Mouse (Mus musculus): ENCODE data around the gene Col9a3. TPM values are rescaled to one million over a fixed set of nuclear protein-coding genes. Genes with fewer than 3 reads are reported as not detected.

The Col9a3 gene
- polyA plus RNA-seq, 1 experiment from 2014 or later, result 7.2 TPM

- Histone ChIP-seq H3K36me3 (ENCODE audit: control insufficient read depth, insufficient read depth, low read length) (peaks cover 26% of the 10 kb centered on the region), H3K9ac (ENCODE audit: low read length) (no peak overlapping the region), H3K4me2 (ENCODE audit: low read length) (peak overlapping the region; percentile 45), H3K27ac (ENCODE audit: low read depth) (no peak overlapping the region), H3K27me3 (replicated peaks; ENCODE audit: control insufficient read depth, insufficient read depth, low read length) (peaks cover 26% of the 10 kb centered on the region), H3K4me3 (ENCODE audit: low read depth, low read length) (peak overlapping the region; percentile 17; the same call in 1 of the 2 replicates), H3K9me3 (ENCODE audit: control insufficient read depth, low read length) (no peaks in the 10 kb centered on the region), H3K4me1 (replicated peaks; ENCODE audit: control insufficient read depth, insufficient read depth, low read length) (no peaks in the 10 kb centered on the region)
- peak; percentile 52; the same call in 1 of the 2 replicates for ATAC-seq (replicated peaks; ENCODE audit: low FRiP score, low TSS enrichment, low read depth)
- DNase-seq (ENCODE audit: low spot score), result no peak
- WGBS, result 2% methylated on average over 39 of the region's 41 CpGs
Observed at GRCm38 (mm10) chr2:180598157-180598705, 641 bp downstream of the Col9a3 start.

GRCm38 (mm10) chr2:180600569-180601021 lies 3.0 kb downstream of the Col9a3 start:
- Histone ChIP-seq H3K4me1 (replicated peaks; ENCODE audit: control insufficient read depth, insufficient read depth, low read length) (no peaks in the 10 kb centered on the region), H3K4me2 (ENCODE audit: low read length) (no peak overlapping the region), H3K9ac (ENCODE audit: low read length) (no peak overlapping the region), H3K36me3 (ENCODE audit: control insufficient read depth, insufficient read depth, low read length) (peaks cover 2% of the 10 kb centered on the region; the same call in 1 of the 2 replicates), H3K4me3 (ENCODE audit: low read depth, low read length) (no peak overlapping the region), H3K9me3 (ENCODE audit: control insufficient read depth, low read length) (no peaks in the 10 kb centered on the region), H3K27ac (ENCODE audit: low read depth) (no peak overlapping the region), H3K27me3 (replicated peaks; ENCODE audit: control insufficient read depth, insufficient read depth, low read length) (peaks cover 26% of the 10 kb centered on the region)
- ATAC-seq (replicated peaks; ENCODE audit: low FRiP score, low TSS enrichment, low read depth) (no peak), DNase-seq (ENCODE audit: low spot score) (no peak)
- WGBS, result 30% methylated on average over 9 of the region's 9 CpGs

GRCm38 (mm10) chr2:180604781-180605180 lies 7.2 kb downstream of the Col9a3 start:
- Histone ChIP-seq H3K4me1 (replicated peaks; ENCODE audit: control insufficient read depth, insufficient read depth, low read length) (no peaks in the 10 kb centered on the region), H3K4me2 (ENCODE audit: low read length) (no peak overlapping the region), H3K27me3 (replicated peaks; ENCODE audit: control insufficient read depth, insufficient read depth, low read length) (no peaks in the 10 kb centered on the region), H3K4me3 (ENCODE audit: low read depth, low read length) (no peak overlapping the region), H3K9ac (ENCODE audit: low read length) (no peak overlapping the region), H3K36me3 (ENCODE audit: control insufficient read depth, insufficient read depth, low read length) (no peaks in the 10 kb centered on the region), H3K27ac (ENCODE audit: low read depth) (no peak overlapping the region), H3K9me3 (ENCODE audit: control insufficient read depth, low read length) (no peaks in the 10 kb centered on the region)
- no peak for DNase-seq (ENCODE audit: low spot score)
- 59% methylated on average over 6 of the region's 6 CpGs for WGBS
- no peak for ATAC-seq (replicated peaks; ENCODE audit: low FRiP score, low TSS enrichment, low read depth)

- H3K9ac ChIP-seq (ENCODE audit: low read length), result no peak overlapping the region
- DNase-seq (ENCODE audit: low spot score) (no peak), ATAC-seq (replicated peaks; ENCODE audit: low FRiP score, low TSS enrichment, low read depth) (no peak; the same call in 1 of the 2 replicates)
- no peak overlapping the region for H3K4me3 ChIP-seq (ENCODE audit: low read depth, low read length)
- no peaks in the 10 kb centered on the region for H3K9me3 ChIP-seq (ENCODE audit: control insufficient read depth, low read length)
- no peak overlapping the region for H3K27ac ChIP-seq (ENCODE audit: low read depth)
- no peak overlapping the region for H3K4me2 ChIP-seq (ENCODE audit: low read length)
- H3K4me1 ChIP-seq (replicated peaks; ENCODE audit: control insufficient read depth, insufficient read depth, low read length), result no peaks in the 10 kb centered on the region
- no peaks in the 10 kb centered on the region for H3K27me3 ChIP-seq (replicated peaks; ENCODE audit: control insufficient read depth, insufficient read depth, low read length)
- WGBS, result 78% methylated on average over 4 of the region's 4 CpGs
- no peaks in the 10 kb centered on the region for H3K36me3 ChIP-seq (ENCODE audit: control insufficient read depth, insufficient read depth, low read length)
Observed at GRCm38 (mm10) chr2:180610283-180610682, 12.7 kb downstream of the Col9a3 start.

- Histone ChIP-seq H3K27me3 (replicated peaks; ENCODE audit: control insufficient read depth, insufficient read depth, low read length) (no peaks in the 10 kb centered on the region), H3K27ac (ENCODE audit: low read depth) (no peak overlapping the region), H3K9ac (ENCODE audit: low read length) (no peak overlapping the region), H3K4me1 (replicated peaks; ENCODE audit: control insufficient read depth, insufficient read depth, low read length) (no peaks in the 10 kb centered on the region), H3K4me2 (ENCODE audit: low read length) (no peak overlapping the region), H3K9me3 (ENCODE audit: control insufficient read depth, low read length) (no peaks in the 10 kb centered on the region), H3K4me3 (ENCODE audit: low read depth, low read length) (no peak overlapping the region), H3K36me3 (ENCODE audit: control insufficient read depth, insufficient read depth, low read length) (no peaks in the 10 kb centered on the region)
- 67% methylated on average over 2 of the region's 2 CpGs for WGBS
- ATAC-seq (replicated peaks; ENCODE audit: low FRiP score, low TSS enrichment, low read depth) (no peak), DNase-seq (ENCODE audit: low spot score) (no peak)
Observed at GRCm38 (mm10) chr2:180611882-180612281, 14.3 kb downstream of the Col9a3 start.

GRCm38 (mm10) chr2:180641576-180642554 lies 44.3 kb downstream of the Col9a3 start:
- Histone ChIP-seq H3K9ac (ENCODE audit: low read length) (no peak overlapping the region), H3K27me3 (replicated peaks; ENCODE audit: control insufficient read depth, insufficient read depth, low read length) (peaks cover 56% of the 10 kb centered on the region), H3K9me3 (ENCODE audit: control insufficient read depth, low read length) (peaks cover 13% of the 10 kb centered on the region), H3K4me2 (ENCODE audit: low read length) (peak overlapping the region; percentile 45), H3K36me3 (ENCODE audit: control insufficient read depth, insufficient read depth, low read length) (no peaks in the 10 kb centered on the region), H3K27ac (ENCODE audit: low read depth) (no peak overlapping the region), H3K4me3 (ENCODE audit: low read depth, low read length) (peak overlapping the region; percentile 36), H3K4me1 (replicated peaks; ENCODE audit: control insufficient read depth, insufficient read depth, low read length) (no peaks in the 10 kb centered on the region)
- 2% methylated on average over 100 of the region's 112 CpGs for WGBS
- DNase-seq (ENCODE audit: low spot score) (peak; percentile 57), ATAC-seq (replicated peaks; ENCODE audit: low FRiP score, low TSS enrichment, low read depth) (0 out of 2 replicates have a peak, but pooled peaks have one; percentile 60)

GRCm38 (mm10) chr2:180642555-180643260 lies 45.1 kb downstream of the Col9a3 start, which contains the start of gene Tcfl5:
Tcfl5 (minus strand) TSS chr2:180642708.
- H3K27me3 ChIP-seq (replicated peaks; ENCODE audit: control insufficient read depth, insufficient read depth, low read length), result peaks cover 58% of the 10 kb centered on the region
- H3K9me3 ChIP-seq (ENCODE audit: control insufficient read depth, low read length), result peaks cover 13% of the 10 kb centered on the region
- H3K9ac ChIP-seq (ENCODE audit: low read length), result no peak within 1 kb of the TSS
- 0 out of 2 replicates have a peak, but pooled peaks have one; percentile 27 for ATAC-seq (replicated peaks; ENCODE audit: low FRiP score, low TSS enrichment, low read depth)
- H3K4me2 ChIP-seq (ENCODE audit: low read length), result peak within 1 kb of the TSS; percentile 45
- H3K4me3 ChIP-seq (ENCODE audit: low read depth, low read length), result peak within 1 kb of the TSS; percentile 36
- no peaks in the 10 kb centered on the region for H3K36me3 ChIP-seq (ENCODE audit: control insufficient read depth, insufficient read depth, low read length)
- WGBS, result 4% methylated on average over 47 of the region's 56 CpGs
- no peak within 1 kb of the TSS for H3K27ac ChIP-seq (ENCODE audit: low read depth)
- DNase-seq (ENCODE audit: low spot score), result no peak
- H3K4me1 ChIP-seq (replicated peaks; ENCODE audit: control insufficient read depth, insufficient read depth, low read length), result no peaks in the 10 kb centered on the region

- Histone ChIP-seq H3K4me1 (replicated peaks; ENCODE audit: control insufficient read depth, insufficient read depth, low read length) (no peaks in the 10 kb centered on the region), H3K4me3 (ENCODE audit: low read depth, low read length) (no peak overlapping the region), H3K27ac (ENCODE audit: low read depth) (no peak overlapping the region), H3K36me3 (ENCODE audit: control insufficient read depth, insufficient read depth, low read length) (no peaks in the 10 kb centered on the region), H3K9me3 (ENCODE audit: control insufficient read depth, low read length) (peaks cover 13% of the 10 kb centered on the region), H3K9ac (ENCODE audit: low read length) (no peak overlapping the region), H3K27me3 (replicated peaks; ENCODE audit: control insufficient read depth, insufficient read depth, low read length) (peaks cover 56% of the 10 kb centered on the region), H3K4me2 (ENCODE audit: low read length) (no peak overlapping the region)
- no peak for DNase-seq (ENCODE audit: low spot score)
- ATAC-seq (replicated peaks; ENCODE audit: low FRiP score, low TSS enrichment, low read depth), result no peak
Observed at GRCm38 (mm10) chr2:180643626-180644025, 46.0 kb downstream of the Col9a3 start.
